Mouse (Mus musculus) inflammation-experienced regulatory T-cells (primary cell): ENCODE results near the gene Tmem132e. TPM values are rescaled to one million over a fixed set of nuclear protein-coding genes. Genes with fewer than 3 reads are reported as not detected.

Experiments
- polyA plus RNA-seq, 2 experiments: library from polyadenylated mRNA; unstranded; fragments of 100-300 nt; shearing (Covaris generic); gene quantifications; one replicate each; pipeline ENCODE4 v1.2.1; 2017

The Tmem132e gene
- under 1 TPM; 0.25 to 0.38 TPM for polyA plus RNA-seq

GRCm38 (mm10) chr11:82388371-82389313, at the start of gene Tmem132e:
Gene Tmem132e, plus strand, starts transcription at chr11:82388900.

Other genes starting within 250 kb of the Tmem132e start
- 10 to 100 TPM in 1 of 2 experiments, 1 to 10 TPM in 1; 2.3 to 19.5 TPM for gene Ccl1, start 83.2 kb upstream of the Tmem132e start, polyA plus RNA-seq